Mouse (Mus musculus) C2C12 (cell line): ENCODE results near the gene Myo3b.

Source experiments
- CEBPB ChIP-seq: IDR thresholded peaks from one replicate; pipeline ENCODE4 v1.6.1; 2011; ENCODE audit warnings: low read depth, mild to moderate bottlenecking, control low read depth, moderate library complexity
- CTCF ChIP-seq: IDR thresholded peaks from one replicate; pipeline ENCODE4 v1.5.1; 2011; ENCODE audit not compliant: control insufficient read depth, insufficient read depth, insufficient read length
- FOSL1 ChIP-seq: IDR thresholded peaks from one replicate; pipeline ENCODE4 v1.8.0; 2011; ENCODE audit warnings: mild to moderate bottlenecking, low read length; ENCODE audit not compliant: poor library complexity, insufficient read depth, severe bottlenecking
- MAX ChIP-seq: IDR thresholded peaks from one replicate; pipeline ENCODE4 v1.6.1; 2011; ENCODE audit warnings: mild to moderate bottlenecking, control low read depth
- MYOG ChIP-seq: IDR thresholded peaks from one replicate; pipeline ENCODE4 v1.6.1; 2011; ENCODE audit not compliant: control insufficient read depth, insufficient read length; ENCODE audit errors: extremely low read depth
- USF1 ChIP-seq: IDR thresholded peaks from one replicate; pipeline ENCODE4 v1.6.1; 2011; ENCODE audit warnings: low read depth, mild to moderate bottlenecking, control low read depth, moderate library complexity

- TF ChIP-seq CTCF (no peak), CEBPB (no peak), MAX (no peak), USF1 (no peak), MYOG (no peak), FOSL1 (no peak)
Measured at GRCm38 (mm10) chr2:70209790-70210189, 170.9 kb downstream of the Myo3b start.
